Mouse (Mus musculus): ENCODE results near the gene Efcab2. TPM values are rescaled to one million over a fixed set of nuclear protein-coding genes. Genes with fewer than 3 reads are reported as not detected.

Efcab2 gene
- 1.3 and 1.5 TPM in 2 replicates for total RNA-seq (2023)

DNA sequence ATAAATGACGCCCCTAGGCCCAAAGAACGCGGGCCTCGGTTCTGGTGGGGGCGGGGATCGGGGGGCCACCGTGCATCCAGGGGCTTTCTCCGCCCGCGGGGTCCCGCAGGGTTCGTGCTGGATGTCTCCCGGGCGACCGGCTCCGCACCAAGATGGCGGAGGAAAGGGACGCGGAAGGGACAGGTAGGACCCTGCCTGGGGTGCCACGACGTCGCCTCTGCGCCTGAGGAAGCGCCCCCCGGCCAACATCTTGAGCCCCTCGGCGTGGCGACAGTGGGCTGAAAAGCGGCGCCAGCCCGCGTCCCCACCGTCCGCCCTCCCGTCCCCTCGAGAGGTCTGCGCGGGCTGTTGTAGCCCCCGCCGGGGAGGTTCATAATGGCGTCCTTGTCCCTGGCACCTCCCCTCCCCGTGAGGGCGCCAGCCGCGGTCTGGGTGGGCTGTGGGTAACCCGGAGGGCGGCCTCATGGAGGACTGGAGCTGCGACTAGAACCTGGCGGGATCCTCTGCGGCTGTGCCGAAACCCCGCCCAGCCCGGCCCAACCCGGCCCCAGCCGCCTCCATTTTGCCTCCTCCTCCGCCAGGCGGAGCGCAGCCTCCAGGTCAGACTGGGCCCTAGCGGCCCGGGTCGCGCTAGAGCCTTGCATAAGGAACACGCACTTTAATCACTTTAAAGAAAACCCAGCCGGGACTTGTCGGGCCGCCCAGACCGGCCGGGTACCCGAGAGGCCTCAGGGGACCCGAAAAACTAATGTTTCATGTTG is at the start of gene Efcab2:
Gene Efcab2 (plus strand): TSS at position 135 of the 761 bp plus-strand sequence.

DNA sequence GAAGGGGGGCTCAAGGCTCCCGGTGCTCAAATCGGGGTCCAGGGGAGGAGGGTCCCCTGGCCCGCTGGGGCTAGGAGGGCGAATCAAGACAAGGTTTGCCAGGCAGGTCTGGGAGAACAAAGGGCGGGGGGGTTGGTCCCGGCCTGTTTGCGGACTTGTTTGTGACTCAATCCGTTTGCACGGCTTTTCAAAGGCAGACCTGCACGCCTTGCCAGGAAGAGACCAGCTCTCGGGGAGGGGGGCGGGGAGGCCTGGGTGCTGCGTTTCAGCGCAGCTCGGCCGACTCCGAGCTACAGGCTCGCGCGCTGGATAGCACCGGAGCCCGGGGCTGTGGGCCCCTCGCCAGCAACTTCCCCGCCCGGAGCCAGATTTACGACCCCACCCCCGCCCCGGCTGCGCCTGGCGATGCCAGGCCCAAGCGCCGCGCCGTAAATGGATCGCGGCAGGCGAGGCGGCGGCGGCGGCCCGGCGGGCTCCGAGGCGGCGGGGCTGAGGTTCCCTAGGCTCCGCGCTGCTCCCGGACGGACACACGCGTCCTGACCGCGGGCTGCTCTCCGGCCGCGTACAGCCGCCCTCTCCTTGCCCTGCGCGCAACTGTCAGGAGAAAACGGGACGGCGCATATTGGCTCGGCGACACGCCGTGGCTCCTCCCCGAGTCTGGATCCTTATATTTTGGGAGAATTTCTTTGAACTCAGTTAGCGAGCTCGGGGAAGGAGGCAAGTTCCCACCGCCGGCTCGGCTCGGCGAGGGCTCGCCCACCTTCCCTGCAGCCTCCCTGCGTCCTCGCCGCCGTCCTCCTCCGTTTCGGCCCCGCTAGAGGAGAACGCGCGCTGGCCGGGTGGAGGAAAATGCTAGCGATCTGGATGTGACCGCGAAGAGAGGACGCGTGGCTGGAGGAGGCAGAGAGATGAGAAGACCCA is 122.8 kb downstream of the Efcab2 start, which contains the start of gene Kif26b:
Gene Kif26b (plus strand): TSS at position 695 of the 921 bp plus-strand sequence.

Other genes starting within 250 kb of the Efcab2 start
- 6.0 and 6.4 TPM in 2 replicates for gene Desi2, start 218.7 kb upstream of the Efcab2 start, total RNA-seq (2023)
- gene Cox20, start 87.0 kb upstream of the Efcab2 start, total RNA-seq (2023) = 24.0 and 24.3 TPM in 2 replicates
- 402 and 442 TPM in 2 replicates for gene Hnrnpu, start 68.3 kb upstream of the Efcab2 start, total RNA-seq (2023)
- 0.34 and 0.38 TPM in 2 replicates for gene Kif26b, start 123.0 kb downstream of the Efcab2 start, total RNA-seq (2023)